Mouse (Mus musculus) liver, postnatal 0 days (tissue): Measurements from ENCODE around the gene Nsg1. TPM values are rescaled to one million over a fixed set of nuclear protein-coding genes. Genes with fewer than 3 reads are reported as not detected.
A peak's percentile ranks its signal among the peaks of the same experiment; 100 is the strongest.

Source experiments
- ATAC-seq: fragments of 200-750 bp; cut with Nextera tagmentation; 2 replicates; pipeline ENCODE4 v1.8.0; 2017; ENCODE audit warnings: mild to moderate bottlenecking, moderate library complexity
- DNase-seq: peaks from one replicate; pipeline ENCODE4 v3.0.0-alpha.2; 2016
- H3K27ac ChIP-seq: fragments of 300-500 bp; sonication (generic); 2 replicates; pipeline ENCODE4 v1.5.1; 2014; ENCODE audit warnings: antibody characterized with exemption, moderate library complexity, mild to moderate bottlenecking, low read depth
- H3K27me3 ChIP-seq: fragments of 300-500 bp; sonication (generic); 2 replicates; pipeline ENCODE4 v1.6.1; 2014; ENCODE audit warnings: low read length, control low read depth, mixed read lengths; ENCODE audit not compliant: insufficient read depth
- H3K36me3 ChIP-seq: fragments of 300-500 bp; sonication (generic); replicated peaks from 2 replicates; pipeline ENCODE4 v1.6.1; 2014; ENCODE audit warnings: mild to moderate bottlenecking, control low read depth, low read length, moderate library complexity, mixed read lengths; ENCODE audit not compliant: insufficient read depth
- H3K4me1 ChIP-seq: fragments of 300-500 bp; sonication (generic); 2 replicates; pipeline ENCODE4 v1.6.1; 2014; ENCODE audit warnings: antibody characterized with exemption, mild to moderate bottlenecking, control low read depth; ENCODE audit not compliant: insufficient read depth
- H3K4me2 ChIP-seq: fragments of 300-500 bp; sonication (generic); 2 replicates; pipeline ENCODE4 v1.6.1; 2014; ENCODE audit warnings: low read depth, mild to moderate bottlenecking, low read length, moderate library complexity, mixed read lengths
- H3K4me3 ChIP-seq: fragments of 300-500 bp; sonication (generic); 2 replicates; pipeline ENCODE4 v1.5.1; 2014; ENCODE audit warnings: low read depth, low read length
- H3K9ac ChIP-seq: fragments of 300-500 bp; sonication (generic); replicated peaks from 2 replicates; pipeline ENCODE4 v1.6.1; 2014; ENCODE audit warnings: mild to moderate bottlenecking, moderate library complexity
- H3K9me3 ChIP-seq: fragments of 300-500 bp; sonication (generic); 2 replicates; pipeline ENCODE4 v1.6.1; 2016; ENCODE audit warnings: mild to moderate bottlenecking, control low read depth, low read length, mixed read lengths
- CTCF ChIP-seq: sonication (generic); IDR thresholded peaks from 2 replicates; pipeline ENCODE4 v1.5.1; 2016; ENCODE audit warnings: antibody characterized with exemption, low read depth
- EP300 ChIP-seq: IDR thresholded peaks from 2 replicates; pipeline ENCODE4 v1.6.1; 2016; ENCODE audit warnings: antibody characterized with exemption, low read depth, mild to moderate bottlenecking
- WGBS: fragments of 180-500 bp; shearing (Covaris S2); extraction: QIAGEN DNeasy Blood & Tissue Kit; methylation state at CpG from one replicate; pipeline ENCODE4 v1.1.7; 2014; ENCODE audit not compliant: insufficient replicate concordance; 5-methylcytosine and 5-hydroxymethylcytosine counted together
- polyA plus RNA-seq: library from polyadenylated mRNA; unstranded; fragments of >200 nt; fragmentation: Nextera tagmentation; extraction: Ambion mirVana; gene quantifications from 2 replicates; pipeline ENCODE4 v1.2.1, GENCODE M21; 2015

Gene Nsg1
- polyA plus RNA-seq, 1 experiment from 2014 or later, result 1.3 TPM

- DNase-seq, result no peak
- no peaks in the 10 kb centered on the region for H3K4me1 ChIP-seq
- no peak for TF ChIP-seq CTCF
- TF ChIP-seq EP300, result no peak
- no peaks in the 10 kb centered on the region for H3K27me3 ChIP-seq
- no peak for ATAC-seq
- H3K9me3 ChIP-seq, result no peaks in the 10 kb centered on the region
- H3K4me2 ChIP-seq, result no peak overlapping the region
- H3K36me3 ChIP-seq, result no peaks in the 10 kb centered on the region
- H3K27ac ChIP-seq, result no peak overlapping the region
- H3K9ac ChIP-seq, result no peak overlapping the region
- H3K4me3 ChIP-seq, result no peak overlapping the region
- WGBS, result 58% methylated on average over 2 of the region's 2 CpGs
Observed at GRCm38 (mm10) chr5:38091966-38092304, 67.8 kb downstream of the Nsg1 start.

GRCm38 (mm10) chr5:38091046-38091965 is 68.4 kb downstream of the Nsg1 start:
- Histone ChIP-seq H3K9ac (no peak overlapping the region), H3K4me3 (no peak overlapping the region), H3K9me3 (no peaks in the 10 kb centered on the region), H3K27me3 (no peaks in the 10 kb centered on the region), H3K4me2 (no peak overlapping the region), H3K4me1 (no peaks in the 10 kb centered on the region), H3K27ac (no peak overlapping the region), H3K36me3 (no peaks in the 10 kb centered on the region)
- DNase-seq, result no peak
- WGBS, result 54% methylated on average over 8 of the region's 8 CpGs
- TF ChIP-seq CTCF, result peak; percentile 80
- no peak for TF ChIP-seq EP300
- no peak for ATAC-seq

GRCm38 (mm10) chr5:38090581-38090980 is 69.1 kb downstream of the Nsg1 start:
- DNase-seq, result no peak
- TF ChIP-seq CTCF, result no peak
- no peak for TF ChIP-seq EP300
- Histone ChIP-seq H3K9me3 (no peaks in the 10 kb centered on the region), H3K27me3 (no peaks in the 10 kb centered on the region), H3K4me3 (no peak overlapping the region), H3K4me2 (no peak overlapping the region), H3K27ac (no peak overlapping the region), H3K9ac (no peak overlapping the region), H3K4me1 (no peaks in the 10 kb centered on the region), H3K36me3 (no peaks in the 10 kb centered on the region)
- WGBS, result 85% methylated on average over 3 of the region's 3 CpGs
- ATAC-seq, result no peak

- Histone ChIP-seq H3K36me3 (no peaks in the 10 kb centered on the region), H3K27ac (no peak overlapping the region), H3K4me1 (no peaks in the 10 kb centered on the region), H3K4me2 (no peak overlapping the region), H3K27me3 (no peaks in the 10 kb centered on the region), H3K4me3 (no peak overlapping the region), H3K9me3 (no peaks in the 10 kb centered on the region), H3K9ac (no peak overlapping the region)
- no peak for DNase-seq
- 66% methylated on average over 3 of the region's 3 CpGs for WGBS
- no peak for ATAC-seq
- TF ChIP-seq CTCF, result no peak
Observed at GRCm38 (mm10) chr5:38090111-38090510, 69.6 kb downstream of the Nsg1 start.

Other genes starting within 250 kb of the Nsg1 start
- gene Stx18, start 121.2 kb downstream of the Nsg1 start, polyA plus RNA-seq, result 13.4 and 15.2 TPM in 2 replicates
- gene Zbtb49, start 60.5 kb upstream of the Nsg1 start, polyA plus RNA-seq, result 1.7 and 1.8 TPM in 2 replicates
- 29.4 and 38.6 TPM in 2 replicates for gene Lyar, start 60.6 kb upstream of the Nsg1 start, polyA plus RNA-seq
- 45.3 and 45.8 TPM in 2 replicates for gene Tmem128, start 100.3 kb upstream of the Nsg1 start, polyA plus RNA-seq
- not detected in 2 replicates for gene Otop1, start 116.1 kb upstream of the Nsg1 start, polyA plus RNA-seq
- not detected in 2 replicates for gene Drd5, start 159.5 kb upstream of the Nsg1 start, polyA plus RNA-seq